Mouse (Mus musculus) heart, adult 2 months (tissue): ENCODE measurements around the gene Gm20671.
"Not testable (repeated sequence)": the region's sequence is repeated elsewhere in the genome, so short reads cannot be mapped to it uniquely, and the experiment has no call there.

Experiments used
- CTCF ChIP-seq: fragments of 200-600 bp; IDR thresholded peaks from 2 replicates; pipeline ENCODE4 v1.8.1; 2022; ENCODE audit warnings: antibody characterized with exemption, mild to moderate bottlenecking, moderate library complexity
- EP300 ChIP-seq: fragments of 200-500 bp; IDR thresholded peaks from 2 replicates; pipeline ENCODE4 v1.6.1; 2011; ENCODE audit warnings: low read depth, low read length, control low read depth; ENCODE audit not compliant: insufficient read depth
- POLR2A ChIP-seq: fragments of 200-500 bp; IDR thresholded peaks from 2 replicates; pipeline ENCODE4 v1.6.1; 2011; ENCODE audit warnings: mild to moderate bottlenecking, low read depth, low read length, control low read depth; ENCODE audit not compliant: insufficient read depth

- TF ChIP-seq CTCF, EP300, POLR2A: not testable (repeated sequence)
Measured at GRCm38 (mm10) chr5:32736770-32737169, 90.1 kb downstream of the Gm20671 start.
